Mouse (Mus musculus) A20 (cell line): ENCODE data around the gene Ccdc103.
A peak's percentile ranks its signal among the peaks of the same experiment; 100 is the strongest.

Source experiments
- DNase-seq: peaks from one replicate; pipeline ENCODE4 v3.0.0-alpha.2; 2011; ENCODE audit warnings: low read depth, low spot score

Gene Ccdc103

DNA sequence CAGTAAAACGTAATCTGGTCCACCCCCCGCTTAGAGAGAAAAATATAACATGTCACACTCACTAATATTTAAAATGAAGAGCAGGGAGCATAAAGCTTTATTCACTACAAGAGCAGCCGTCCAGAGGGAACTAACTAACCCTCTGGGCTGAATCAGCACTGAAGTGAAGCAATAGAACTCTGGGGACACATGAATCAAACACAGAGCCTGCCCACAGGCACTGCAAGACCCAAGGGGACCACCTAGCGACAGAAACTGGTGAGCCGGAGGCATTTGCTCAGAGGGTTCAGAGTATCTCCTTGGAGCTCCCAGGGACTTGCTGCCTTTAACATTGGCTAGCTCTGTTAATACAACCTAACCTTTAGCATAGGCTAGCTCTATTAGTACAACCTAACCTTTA lies 9.1 kb downstream of the Ccdc103 start:
- DNase-seq = no peak

DNA sequence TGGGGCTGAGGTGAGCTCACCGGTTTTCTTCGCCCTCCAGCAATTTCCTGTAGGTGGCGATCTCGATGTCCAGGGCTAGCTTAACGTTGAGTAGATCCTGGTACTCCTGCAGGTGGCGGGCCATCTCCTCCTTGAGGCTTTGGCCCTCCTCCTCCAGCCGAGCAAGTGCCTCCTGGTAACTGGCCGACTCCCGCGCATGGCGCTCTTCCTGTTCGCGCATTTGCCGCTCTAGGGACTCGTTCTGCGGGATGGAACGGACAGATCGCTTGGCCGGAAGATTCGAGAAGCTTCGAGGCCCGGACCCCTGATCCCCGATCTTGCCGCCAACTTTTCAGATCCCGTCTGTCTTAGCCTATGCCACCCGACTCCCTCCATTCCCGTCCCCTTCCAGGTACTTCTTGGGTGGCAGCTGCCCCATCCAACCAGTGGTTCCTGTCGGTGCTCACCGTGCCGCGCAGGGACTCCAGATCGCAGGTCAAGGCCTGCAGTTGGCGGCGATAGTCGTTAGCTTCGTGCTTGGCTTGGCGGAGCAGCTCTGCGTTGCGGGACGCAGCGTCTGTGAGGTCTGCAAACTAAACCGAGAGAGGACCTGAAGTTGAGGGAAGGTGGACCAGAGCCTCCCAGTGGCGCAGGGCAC lies 12.1 kb downstream of the Ccdc103 start:
- peak; percentile 62 for DNase-seq

DNA sequence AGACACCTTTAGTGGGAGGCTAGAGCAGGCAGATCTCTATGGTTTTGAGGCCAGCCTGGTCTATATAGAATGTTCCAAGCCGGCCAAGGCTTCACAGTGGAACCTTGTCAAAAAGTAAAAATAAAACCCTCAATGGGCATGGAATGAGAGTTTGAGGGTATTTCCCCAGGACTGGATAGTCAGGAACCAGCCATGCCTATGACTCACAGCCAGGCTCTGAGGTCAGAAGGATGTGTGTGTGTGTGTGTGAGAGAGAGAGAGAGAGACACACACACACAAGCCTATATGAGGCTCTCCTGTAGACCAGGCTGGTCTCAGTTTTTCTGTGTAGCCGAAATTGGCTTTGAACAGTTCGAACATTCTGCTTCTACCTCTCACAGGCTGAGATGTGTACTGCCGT lies 13.7 kb downstream of the Ccdc103 start:
- DNase-seq = no peak

DNA sequence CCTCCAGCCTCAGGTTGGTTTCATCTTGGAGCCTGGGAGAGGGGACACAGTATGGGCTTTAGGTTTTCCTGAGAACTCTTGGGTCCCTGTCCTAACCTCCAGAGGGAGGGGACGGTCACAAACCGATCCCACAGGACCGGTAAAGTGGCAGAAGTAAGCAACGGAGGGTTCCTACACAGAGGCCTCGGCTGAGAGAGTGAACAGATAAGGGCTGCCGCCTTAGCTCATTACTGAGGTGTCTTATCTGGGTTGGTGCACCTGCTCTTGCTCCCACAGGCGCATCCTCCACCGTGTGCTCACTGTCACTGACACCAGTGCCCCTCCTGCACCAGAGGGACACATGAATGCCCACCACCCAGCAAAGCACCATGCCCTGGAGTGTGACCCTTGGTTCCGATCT lies 14.8 kb downstream of the Ccdc103 start:
- no peak for DNase-seq

DNA sequence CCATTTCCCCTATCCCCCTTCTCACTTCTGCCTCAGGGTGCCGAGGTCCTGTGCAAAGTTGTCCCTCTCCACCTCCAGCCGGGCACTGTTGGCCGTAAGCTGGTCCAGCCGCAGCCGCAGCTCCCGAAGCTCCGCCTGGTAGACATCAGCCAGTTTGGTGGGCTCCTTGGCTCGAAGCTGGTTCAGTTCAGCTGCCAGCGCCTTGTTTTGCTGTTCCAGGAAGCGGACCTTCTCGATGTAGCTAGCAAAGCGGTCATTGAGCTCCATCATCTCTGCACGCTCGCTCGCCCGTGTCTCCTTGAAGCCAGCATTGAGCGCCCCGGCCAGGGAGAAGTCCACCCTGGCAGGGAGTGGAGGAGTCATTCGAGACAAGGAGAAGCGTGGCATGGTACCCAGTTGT lies 15.6 kb downstream of the Ccdc103 start:
- no peak for DNase-seq

DNA sequence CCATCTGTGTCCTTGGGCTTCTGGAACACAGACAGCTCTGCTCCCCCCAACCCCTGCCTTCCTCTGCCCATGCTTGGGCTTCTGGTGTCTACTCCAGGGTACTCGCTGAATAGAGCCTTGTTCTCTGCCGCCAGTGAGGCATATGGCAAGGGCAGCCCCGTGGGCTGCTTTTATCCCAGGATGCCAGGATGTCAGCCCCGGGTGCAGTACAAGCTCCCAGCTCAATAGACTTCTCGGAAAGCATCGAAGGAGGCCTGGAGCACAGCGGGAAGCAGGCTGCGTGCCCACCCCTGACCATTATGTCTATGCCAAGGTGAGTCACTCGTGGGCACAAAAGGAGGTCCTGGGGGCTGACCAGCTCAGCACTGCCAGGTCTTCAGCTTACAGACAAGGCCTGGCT lies 17.4 kb downstream of the Ccdc103 start:
- DNase-seq = no peak

DNA sequence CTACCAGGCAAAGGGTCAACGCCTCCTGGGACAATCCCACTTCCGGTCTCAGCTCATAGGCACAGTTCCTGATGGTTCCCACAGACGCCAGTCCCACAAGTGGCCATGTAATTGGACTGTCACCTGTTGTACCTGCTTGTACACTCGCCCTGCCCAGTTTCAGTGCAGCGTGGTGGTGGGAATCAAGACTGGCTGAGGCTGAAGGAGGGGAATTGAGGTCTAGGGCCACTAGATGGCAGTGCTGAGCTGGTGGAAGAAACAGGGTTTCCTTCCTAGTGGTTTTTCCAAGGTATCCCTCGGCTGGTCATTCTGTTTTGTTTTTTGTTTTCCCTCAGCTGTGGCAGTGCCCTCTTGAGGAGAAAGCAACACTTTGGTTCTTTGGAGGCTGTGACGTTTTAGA lies 19.8 kb downstream of the Ccdc103 start, which contains the start of gene Gfap:
Gfap (minus strand) TSS at position 150 of the 400 bp plus-strand sequence.
- DNase-seq = peak; percentile 58

DNA sequence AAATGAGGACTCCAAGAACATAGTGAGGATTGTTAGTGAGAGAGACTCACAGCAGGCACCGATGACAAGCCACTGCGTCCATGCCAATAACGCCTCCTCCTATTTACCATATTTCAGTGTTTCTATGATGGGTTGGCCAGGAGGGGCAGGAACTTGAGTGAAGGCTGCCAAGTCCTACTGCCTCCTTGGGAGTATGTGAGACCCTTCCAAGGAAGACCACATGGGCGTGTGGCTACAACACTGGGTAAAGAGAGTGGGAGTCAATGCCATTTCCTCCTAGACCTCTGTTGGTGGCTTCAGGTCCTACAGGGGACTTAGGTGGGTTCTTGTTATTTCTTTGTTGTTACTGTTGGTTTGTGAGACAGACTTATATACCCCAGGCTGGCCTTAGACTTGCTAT lies 20.2 kb downstream of the Ccdc103 start:
- DNase-seq = no peak

DNA sequence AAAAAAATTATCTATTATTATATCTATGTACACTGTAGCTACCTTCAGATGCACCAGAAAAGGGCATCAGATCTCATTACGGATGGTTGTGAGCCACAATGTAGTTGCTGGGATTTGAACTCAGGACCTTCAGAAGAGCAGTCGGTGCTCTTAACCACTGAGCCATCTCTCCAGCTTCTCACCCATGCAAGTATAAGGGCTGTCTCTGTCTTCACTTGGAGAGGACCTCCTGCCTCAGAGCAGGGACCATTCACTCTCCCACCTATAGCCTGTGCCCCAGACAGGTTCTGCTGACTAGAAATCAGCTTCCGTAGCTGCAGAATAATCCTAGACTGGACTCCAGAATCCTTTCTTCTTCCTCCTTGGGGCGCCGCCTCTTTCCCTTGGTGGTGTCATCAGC lies 21.1 kb downstream of the Ccdc103 start:
- no peak for DNase-seq

DNA sequence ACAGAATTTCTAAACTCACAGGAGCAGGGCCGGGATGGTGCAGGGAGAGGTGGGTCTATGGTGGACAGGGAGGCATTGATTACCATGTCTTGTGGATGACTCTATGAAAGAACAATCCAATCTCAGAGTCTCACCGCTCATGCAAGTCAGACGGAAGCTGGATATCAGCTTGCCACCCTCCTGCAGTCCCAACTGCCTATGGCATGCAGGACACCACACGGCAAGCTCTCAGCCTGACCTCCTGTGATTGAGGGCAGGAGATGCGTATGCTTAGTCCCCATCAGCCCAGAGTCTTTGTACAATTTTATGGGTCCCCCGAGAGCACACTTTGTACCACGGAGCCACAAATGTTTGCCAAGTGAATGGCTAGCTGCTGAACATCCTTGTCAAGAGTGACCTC lies 22.6 kb downstream of the Ccdc103 start:
- DNase-seq = peak; percentile 22

DNA sequence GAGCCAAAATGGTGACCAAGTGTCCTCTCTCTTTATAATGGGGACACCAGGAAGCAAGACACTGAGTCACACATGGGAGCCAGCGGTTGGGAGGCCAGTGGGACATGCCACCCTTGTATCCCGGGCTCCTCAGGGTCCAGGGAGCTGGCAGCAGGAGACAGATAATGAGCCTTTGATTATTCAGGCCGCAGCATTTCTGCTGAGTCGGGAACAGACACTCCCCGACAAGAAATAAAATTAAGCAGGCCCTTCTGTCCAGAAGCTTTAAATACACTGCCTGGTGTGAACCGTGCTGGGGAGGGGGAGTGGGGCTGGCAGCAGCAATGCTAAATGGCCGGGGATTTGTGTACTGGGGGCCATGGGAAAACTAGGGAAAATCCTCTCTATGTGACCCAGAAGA lies 30.4 kb downstream of the Ccdc103 start:
- no peak for DNase-seq

DNA sequence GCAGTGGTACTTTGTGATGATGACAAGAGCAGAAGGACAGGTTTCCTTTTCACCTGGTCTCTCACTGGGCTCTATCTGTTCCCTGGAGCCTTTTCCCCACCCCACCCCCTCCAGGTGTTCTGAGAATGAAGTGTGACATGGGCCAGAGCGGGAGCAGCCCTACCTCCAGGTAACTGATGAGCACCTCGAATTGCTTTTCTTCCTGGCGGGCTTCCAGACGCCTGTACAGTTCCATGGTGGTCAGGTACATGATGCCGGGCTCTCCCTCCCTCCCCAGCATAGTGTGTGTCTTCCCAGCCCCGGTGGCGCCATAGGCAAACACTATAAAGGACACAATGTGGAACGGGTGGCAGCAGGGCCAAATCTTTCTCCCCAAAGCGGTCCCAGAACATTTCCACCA lies 34.4 kb downstream of the Ccdc103 start:
- DNase-seq = no peak

DNA sequence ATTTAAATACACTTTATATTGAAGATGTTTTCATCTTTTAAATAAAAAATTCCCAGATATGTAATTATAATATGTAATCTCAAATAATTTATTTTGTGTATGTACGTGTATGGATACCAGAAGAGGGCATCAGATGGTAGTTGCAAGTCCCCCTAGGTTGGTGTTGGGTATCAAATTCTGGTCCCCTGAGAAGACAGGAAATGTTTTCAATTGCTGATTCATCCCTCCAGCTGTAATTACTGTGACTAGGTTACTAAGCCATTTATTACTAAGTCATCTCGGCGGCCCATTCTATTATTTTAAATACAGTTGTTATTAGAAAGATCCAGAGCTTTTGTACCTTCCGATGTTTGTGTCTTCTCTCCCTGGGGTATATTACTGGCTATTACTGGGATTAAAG lies 37.1 kb downstream of the Ccdc103 start:
- no peak for DNase-seq

DNA sequence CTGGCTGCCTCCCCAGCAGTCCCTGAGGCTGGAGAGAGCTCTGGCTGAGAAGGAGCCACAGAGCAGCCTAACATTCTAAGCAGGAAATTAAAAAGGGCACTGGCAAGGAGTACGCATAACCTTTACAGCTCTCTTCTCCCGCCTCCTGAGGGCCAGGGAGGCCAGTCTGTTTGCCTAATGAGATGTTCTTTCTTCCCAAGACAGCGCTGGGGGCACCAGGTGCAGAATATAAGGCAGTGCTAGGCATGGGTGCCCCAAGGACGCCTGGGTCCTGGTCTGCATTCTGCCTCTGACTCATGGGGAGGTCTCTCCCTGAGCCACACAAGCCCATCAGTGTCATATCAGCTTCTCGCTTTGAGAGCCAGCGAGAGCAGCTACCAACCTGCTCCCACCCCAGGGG lies 40.5 kb downstream of the Ccdc103 start:
- DNase-seq = no peak

DNA sequence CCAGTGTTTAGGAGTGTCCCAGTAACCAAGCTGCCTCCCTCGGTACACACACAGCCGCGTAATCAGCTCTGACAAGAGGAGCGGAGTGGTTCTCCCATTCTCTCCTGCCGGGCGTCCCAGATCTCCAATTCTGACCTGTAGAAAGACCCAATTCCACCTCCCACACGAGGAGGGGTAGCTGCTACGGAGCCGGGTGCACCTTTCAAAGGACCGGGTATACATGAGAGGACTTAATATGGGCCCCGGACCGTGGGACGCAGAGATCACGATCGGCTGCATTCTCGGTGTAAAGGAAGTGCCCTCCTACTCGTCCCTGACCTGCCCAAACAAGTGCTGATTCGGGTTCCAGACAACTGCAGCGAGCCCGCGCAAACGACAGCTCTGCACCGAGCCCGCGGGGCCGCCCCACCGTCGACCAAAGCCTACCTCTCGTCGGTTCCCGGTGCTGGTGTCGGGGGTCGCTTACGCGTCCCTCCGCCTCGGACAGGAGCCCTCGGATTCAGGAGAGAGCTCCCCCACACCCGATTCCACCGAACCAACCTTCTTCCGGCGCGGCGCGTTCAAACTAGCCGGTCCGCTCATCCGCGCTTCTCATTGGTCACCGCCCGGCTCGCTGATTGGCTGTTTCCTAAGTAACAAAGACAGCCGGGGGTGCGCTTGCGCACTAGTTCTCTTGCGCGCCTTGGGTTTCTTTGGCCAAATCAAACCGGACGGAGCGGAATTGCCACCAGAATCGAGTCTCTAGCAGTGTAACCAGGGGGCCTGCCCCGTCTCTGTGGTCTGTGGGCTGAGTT lies 43.8 kb downstream of the Ccdc103 start, which contains the start of gene Kif18b:
Kif18b (minus strand) TSS at position 568 of the 794 bp plus-strand sequence.
- DNase-seq = peak; percentile 98

DNA sequence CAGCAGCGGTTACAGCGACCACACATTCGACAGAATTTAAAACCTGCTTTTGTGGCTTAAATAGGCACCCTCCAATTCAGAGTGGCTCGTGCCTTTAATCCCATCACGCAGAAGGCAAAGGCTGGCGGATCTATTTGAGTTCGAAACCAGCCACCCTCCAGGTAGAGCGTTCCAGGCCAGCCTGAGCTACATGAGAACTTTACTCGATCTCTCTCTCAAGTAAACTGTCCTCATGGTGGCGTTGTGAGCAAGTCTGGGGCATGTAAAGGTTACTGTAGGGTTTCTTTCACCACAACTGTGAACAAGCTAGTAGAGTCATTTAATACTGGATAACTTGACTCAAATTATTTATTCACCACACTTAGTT lies 44.3 kb downstream of the Ccdc103 start:
- DNase-seq = peak; percentile 91

DNA sequence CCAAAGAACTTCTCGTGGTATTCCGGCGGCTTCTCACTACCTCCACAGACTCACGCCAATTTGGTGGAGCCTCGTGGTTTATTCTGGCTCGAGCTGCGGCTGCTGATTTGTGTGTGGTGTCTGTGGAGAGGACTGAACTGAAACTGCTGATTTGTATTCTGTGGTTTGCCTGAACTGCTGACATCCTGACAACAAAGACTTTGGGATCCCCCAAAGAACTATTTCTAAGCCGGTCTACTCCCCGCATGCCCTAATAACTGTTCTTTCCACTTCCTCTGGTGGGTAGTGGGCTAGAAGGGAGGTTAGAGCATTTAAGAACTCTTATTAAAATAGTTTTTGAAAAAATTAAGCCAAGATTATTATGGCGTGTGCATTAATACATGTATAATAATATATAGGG lies 49.7 kb downstream of the Ccdc103 start:
- no peak for DNase-seq
